ENCODE assay signal across 8 mouse cellular contexts in the genomic region with DNA sequence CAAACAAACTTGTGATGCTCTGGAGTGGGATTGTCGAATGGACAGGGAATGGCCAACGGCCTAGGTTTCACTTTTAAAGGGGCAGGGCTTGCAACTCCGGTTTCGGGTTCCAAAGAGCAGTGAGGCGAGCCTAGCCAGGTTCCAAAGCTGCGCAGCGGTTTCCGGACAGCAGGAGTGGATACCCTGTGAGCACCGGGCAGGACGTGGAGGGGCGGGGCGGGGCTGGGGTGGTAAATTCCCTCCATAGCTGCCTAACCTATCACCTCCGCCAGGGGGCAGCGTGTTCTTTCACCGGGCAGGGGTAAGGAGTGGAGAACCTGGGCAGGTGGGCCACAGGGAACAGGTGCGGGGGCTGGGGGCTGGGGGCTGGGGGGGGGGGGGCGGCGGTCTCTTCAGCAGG. TPM values are rescaled to one million over a fixed set of nuclear protein-coding genes. Genes with fewer than 3 reads are reported as not detected.
DNase-seq lines count a peak whose midpoint lies in the region; ATAC-seq and TF ChIP-seq lines count a peak whose summit lies in the region.

TSS of gene Fgfrl1 (plus strand) at position 112 of the 400 bp plus-strand sequence.

- peak within 1 kb of the TSS; percentile 93 for H3K4me2 ChIP-seq in hindbrain, embryonic 13.5 days

- intact Hi-C loops in left cerebral cortex, postnatal 14 days (cut with DNase I) = loop anchor here (5.0 kb wide), 1 partner anchor 35 kb away; no protein-coding TSS in a partner anchor

- no peak within 1 kb of the TSS for H3K27ac ChIP-seq in ES-E14 (ENCODE audit: insufficient read depth, low read depth, low read length, poor library complexity, severe bottlenecking)
- no peak within 1 kb of the TSS for H3K27ac ChIP-seq in hindbrain, embryonic 13.5 days

- peaks cover 0 to 4% of the 10 kb centered on the region in 2 experiments; a peak in 1 of 4 replicates for H3K4me1 ChIP-seq in ES-E14 (ENCODE audit: control insufficient read depth in 2 of 2, insufficient read depth in 2 of 2, low read length in 2 of 2, poor library complexity in 1 of 2)
- peaks cover 35% of the 10 kb centered on the region for H3K4me1 ChIP-seq in hindbrain, embryonic 13.5 days (replicated peaks)
- H3K4me1 ChIP-seq in megakaryocyte, embryonic 14.5 days = peaks cover 48% of the 10 kb centered on the region

- in situ Hi-C loops in ES-E14 (cut with MboI; ENCODE audit: low sequenced_read_pairs in 2 of 2, unreplicated experiment in 2 of 2) = no loop called here

- 7% methylated on average over 14 of the region's 18 CpGs for WGBS in hindbrain, embryonic 13.5 days

- no peak for ATAC-seq in hindbrain, embryonic 13.5 days (ENCODE audit: low FRiP score)

- no peaks in the 10 kb centered on the region for H3K36me3 ChIP-seq in ES-E14 (ENCODE audit: control insufficient read depth, insufficient read depth, low read length, poor library complexity, severe bottlenecking)
- no peaks in the 10 kb centered on the region for H3K36me3 ChIP-seq in hindbrain, embryonic 13.5 days
- no peaks in the 10 kb centered on the region for H3K36me3 ChIP-seq in megakaryocyte, embryonic 14.5 days (replicated peaks; ENCODE audit: low read length)

- DNase-seq in ES-E14 (ENCODE audit: low read depth, low spot score) (peak; percentile 62), MN1 (ENCODE audit: low spot score) (no peak)
- DNase-seq in adrenal gland, postnatal 4 days (ENCODE audit: low spot score in 2 of 2) = peak in 1 of 2 experiments; percentile 57
- peak; percentile 50 for DNase-seq in gastrocnemius, adult 18-20 months (ENCODE audit: low spot score)
- DNase-seq in left cerebral cortex, postnatal 14 days (ENCODE audit: low spot score in 2 of 2) = no peak
- peak; percentile 76 to 89 for DNase-seq in spleen, postnatal 4 days (ENCODE audit: low spot score in 2 of 2)

- peak within 1 kb of the TSS in 1 of 2 experiments; percentile 58; a peak in 3 of 4 replicates for H3K4me3 ChIP-seq in ES-E14 (ENCODE audit: insufficient read depth in 1 of 2, low read depth in 1 of 2, low read length in 2 of 2, poor library complexity in 1 of 2, severe bottlenecking in 1 of 2)
- H3K4me3 ChIP-seq in hindbrain, embryonic 13.5 days = peak within 1 kb of the TSS; percentile 76; the same call in 1 of the 2 replicates
- H3K4me3 ChIP-seq in megakaryocyte, embryonic 14.5 days (replicated peaks) = peak within 1 kb of the TSS; percentile 91

- peaks cover 38% of the 10 kb centered on the region for H3K27me3 ChIP-seq in hindbrain, embryonic 13.5 days
- peaks cover 55% of the 10 kb centered on the region for H3K27me3 ChIP-seq in megakaryocyte, embryonic 14.5 days (replicated peaks)

- H3K9me3 ChIP-seq in ES-E14 (ENCODE audit: control insufficient read depth, insufficient read depth, low read depth, low read length) = no peaks in the 10 kb centered on the region
- H3K9me3 ChIP-seq in hindbrain, embryonic 13.5 days = no peaks in the 10 kb centered on the region
- no peaks in the 10 kb centered on the region for H3K9me3 ChIP-seq in megakaryocyte, embryonic 14.5 days

- no peak within 1 kb of the TSS for H3K9ac ChIP-seq in ES-E14 (ENCODE audit: insufficient read depth, low read depth, low read length, poor library complexity, severe bottlenecking)
- 0 out of 2 replicates have a peak within 1 kb of the TSS, but pooled peaks have one; percentile 39 for H3K9ac ChIP-seq in hindbrain, embryonic 13.5 days

TF ChIP-seq in ES-E14, 5 proteins besides CTCF, POLR2A, EP300 and RAD21:
- no peak for TF ChIP-seq ZC3H11A (IDR thresholded peaks at IDR 0.05; ENCODE audit: borderline replicate concordance, low read depth, low read length)
- TF ChIP-seq HCFC1 (IDR thresholded peaks at IDR 0.05; ENCODE audit: borderline replicate concordance, insufficient read depth, low read length) = no peak
- TF ChIP-seq MAFK (IDR thresholded peaks at IDR 0.05; ENCODE audit: insufficient read depth, low read depth, low read length) = no peak
- no peak for TF ChIP-seq CHD2 (IDR thresholded peaks at IDR 0.05; ENCODE audit: low read depth, low read length)
- TF ChIP-seq ZNF384 (IDR thresholded peaks at IDR 0.05; ENCODE audit: low read depth, low read length) = no peak

RNA-seq across cellular contexts. Expression of gene Fgfrl1, which starts in this region (rescaled TPM):
- 15.5 and 18.9 TPM in 2 replicates for total RNA-seq in ES-E14 (2012; rRNA removed)
- total RNA-seq in adrenal gland, postnatal 4 days (2021) = 10 to 100 TPM; 42.7 to 49.6 TPM
- total RNA-seq in gastrocnemius, adult 18-20 months (2021) = 10 to 100 TPM; 23.3 to 29.9 TPM
- 4.7 and 5.8 TPM in 2 replicates for polyA plus RNA-seq in hindbrain, embryonic 13.5 days (2015; fragmentation: Nextera tagmentation; extraction: Ambion mirVana)
- 10 to 100 TPM; 14.4 to 20.7 TPM for total RNA-seq in left cerebral cortex, postnatal 14 days (2021)
- 1.2 TPM in 1 of 2 replicates, not detected in the other for polyA plus RNA-seq in megakaryocyte, embryonic 14.5 days (2012; ENCODE audit: insufficient read depth, low replicate concordance)

Comparison
In these comparisons a context has a peak if more than half of its experiments do, and no peak if none do; other contexts are left out.
1. DNase-seq: peak in ES-E14 (single experiment), gastrocnemius, adult 18-20 months (single experiment) and spleen, postnatal 4 days (2 of 2); none in left cerebral cortex, postnatal 14 days (0 of 2) and MN1 (single experiment).